Mouse (Mus musculus): Measurements from ENCODE around the gene Ormdl2. TPM values are rescaled to one million over a fixed set of nuclear protein-coding genes. Genes with fewer than 3 reads are reported as not detected.
"Not testable (repeated sequence)": the region's sequence is repeated elsewhere in the genome, so short reads cannot be mapped to it uniquely, and the experiment has no call there.

Gene Ormdl2
- polyA plus RNA-seq, 1 experiment from 2014 or later = 58.2 TPM

GRCm38 (mm10) chr10:128837400-128837799 lies 16.0 kb upstream of the Ormdl2 start:
- no peak overlapping the region for H3K4me2 ChIP-seq (replicated peaks)
- no peaks in the 10 kb centered on the region for H3K27me3 ChIP-seq
- no peak overlapping the region for H3K9ac ChIP-seq
- H3K36me3 ChIP-seq = peaks cover 67% of the 10 kb centered on the region
- no peaks in the 10 kb centered on the region for H3K4me1 ChIP-seq
- H3K9me3 ChIP-seq (replicated peaks) = no peaks in the 10 kb centered on the region
- no peak overlapping the region for H3K4me3 ChIP-seq (replicated peaks)
- H3K27ac ChIP-seq (replicated peaks) = no peak overlapping the region
- ATAC-seq (ENCODE audit: insufficient number of reproducible peaks, low FRiP score, low TSS enrichment, low read depth) = no peak

GRCm38 (mm10) chr10:128823821-128824220 lies 2.4 kb upstream of the Ormdl2 start:
- H3K4me2 ChIP-seq (replicated peaks) = no peak overlapping the region
- H3K27me3 ChIP-seq = no peaks in the 10 kb centered on the region
- H3K4me3 ChIP-seq (replicated peaks) = no peak overlapping the region
- no peak overlapping the region for H3K27ac ChIP-seq (replicated peaks)
- peaks cover 19% of the 10 kb centered on the region for H3K36me3 ChIP-seq
- peaks cover 14% of the 10 kb centered on the region for H3K4me1 ChIP-seq
- 93% methylated on average over 9 of the region's 9 CpGs for WGBS
- H3K9ac ChIP-seq = no peak overlapping the region
- no peak for ATAC-seq (ENCODE audit: insufficient number of reproducible peaks, low FRiP score, low TSS enrichment, low read depth)
- H3K9me3 ChIP-seq (replicated peaks) = no peaks in the 10 kb centered on the region

DNA sequence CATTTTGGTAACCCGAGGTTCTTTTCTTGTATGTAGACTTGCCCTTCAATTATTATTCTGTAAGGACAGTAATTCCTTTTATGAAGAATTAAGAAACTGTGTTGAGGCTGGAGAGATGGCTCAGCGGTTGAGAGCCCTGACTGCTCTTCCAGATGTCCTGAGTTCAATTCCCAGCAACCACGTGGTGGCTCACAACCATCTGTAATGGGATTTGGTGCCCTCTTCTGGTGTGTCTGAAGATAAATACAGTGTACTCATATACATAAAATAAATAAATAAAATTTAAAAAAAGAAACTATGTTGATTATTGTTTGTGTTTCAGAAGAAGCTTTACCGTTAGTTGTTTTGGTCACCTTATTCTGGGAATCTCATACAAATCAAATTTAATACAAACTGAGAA lies 1.6 kb upstream of the Ormdl2 start:
- not testable (repeated sequence) for H3K9ac ChIP-seq; H3K27me3 ChIP-seq; ATAC-seq (ENCODE audit: insufficient number of reproducible peaks, low FRiP score, low TSS enrichment, low read depth); H3K27ac ChIP-seq (replicated peaks); H3K9me3 ChIP-seq (replicated peaks)
- Histone ChIP-seq H3K4me1 (peaks cover 14% of the 10 kb centered on the region), H3K36me3 (peaks cover 24% of the 10 kb centered on the region), H3K4me2 (replicated peaks) (peak overlapping the region; percentile 80), H3K4me3 (replicated peaks) (peak overlapping the region; percentile 61)
- WGBS = 78% methylated on average over 4 of the region's 4 CpGs

DNA sequence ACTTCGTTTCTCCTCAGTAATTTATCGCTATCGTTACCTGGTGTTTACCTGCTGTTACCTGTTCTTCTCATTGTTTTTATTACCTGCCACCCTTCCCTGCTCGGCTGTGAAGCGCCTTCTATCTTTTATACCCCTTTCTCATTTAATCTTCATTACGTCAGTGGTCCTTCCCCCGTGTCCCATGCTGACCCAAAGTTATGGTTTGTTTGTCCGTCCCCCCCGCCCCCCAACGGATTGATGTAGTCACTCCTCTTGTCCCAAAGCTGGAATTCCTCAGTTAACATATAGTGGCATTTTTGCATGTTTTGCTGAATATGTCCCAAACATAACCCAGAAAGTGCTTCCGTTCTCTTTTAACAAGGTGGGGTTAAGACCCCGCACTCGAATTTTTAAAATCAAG lies 690 bp upstream of the Ormdl2 start:
- Histone ChIP-seq H3K4me3 (replicated peaks) (peak overlapping the region; percentile 61), H3K27me3 (no peaks in the 10 kb centered on the region), H3K9ac (peak overlapping the region; percentile 47), H3K4me2 (replicated peaks) (peak overlapping the region; percentile 80), H3K4me1 (peaks cover 14% of the 10 kb centered on the region), H3K36me3 (peaks cover 33% of the 10 kb centered on the region), H3K9me3 (replicated peaks) (no peaks in the 10 kb centered on the region), H3K27ac (replicated peaks) (peak overlapping the region; percentile 58)
- WGBS = 2% methylated on average over 13 of the region's 13 CpGs
- ATAC-seq (ENCODE audit: insufficient number of reproducible peaks, low FRiP score, low TSS enrichment, low read depth) = no peak

DNA sequence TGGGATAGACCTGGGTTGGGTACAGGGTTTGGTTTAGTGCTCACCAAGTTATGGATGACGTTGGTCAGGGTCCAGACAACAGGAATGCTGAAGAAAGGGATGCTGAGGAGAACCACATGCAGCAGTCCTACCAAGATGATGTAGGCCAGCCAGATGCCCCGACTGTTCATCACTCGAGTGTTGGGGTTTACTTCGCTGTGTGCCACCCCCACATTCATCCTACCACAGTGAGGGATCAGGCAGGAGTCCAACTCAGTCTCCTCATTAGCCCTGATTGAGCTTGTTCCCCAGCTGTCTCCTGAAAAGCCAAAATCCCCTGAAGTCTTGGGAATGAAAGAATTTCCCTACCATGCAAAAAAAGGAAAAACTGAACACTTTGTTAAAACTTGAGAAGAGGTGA lies 1.2 kb downstream of the Ormdl2 start:
- Histone ChIP-seq H3K4me3 (replicated peaks) (0 out of 2 replicates have a peak overlapping the region, but pooled peaks have one; percentile 61), H3K27me3 (no peaks in the 10 kb centered on the region), H3K4me2 (replicated peaks) (no peak overlapping the region), H3K9ac (no peak overlapping the region), H3K4me1 (peaks cover 14% of the 10 kb centered on the region), H3K36me3 (peaks cover 47% of the 10 kb centered on the region), H3K27ac (replicated peaks) (no peak overlapping the region), H3K9me3 (replicated peaks) (no peaks in the 10 kb centered on the region)
- no peak for ATAC-seq (ENCODE audit: insufficient number of reproducible peaks, low FRiP score, low TSS enrichment, low read depth)
- 85% methylated on average over 4 of the region's 4 CpGs for WGBS

DNA sequence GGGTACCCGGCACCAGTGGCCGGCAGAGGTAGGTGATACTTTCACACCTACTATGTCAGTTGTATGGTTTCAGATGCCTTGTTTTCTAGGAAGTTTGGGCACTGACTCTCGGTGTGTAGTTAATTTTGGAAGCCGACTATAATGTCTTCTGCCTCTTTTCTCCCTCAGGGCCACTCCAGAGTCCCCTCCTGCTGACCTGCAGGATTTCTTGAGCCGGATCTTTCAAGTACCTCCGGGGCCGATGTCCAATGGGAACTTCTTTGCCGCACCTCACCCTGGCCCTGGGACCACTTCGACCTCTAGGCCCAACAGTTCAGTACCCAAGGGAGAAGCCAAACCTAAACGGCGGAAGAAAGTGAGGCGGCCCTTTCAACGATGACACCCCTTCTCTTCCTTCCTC lies 4.4 kb downstream of the Ormdl2 start, which contains the start of gene Sarnp:
TSS of gene Sarnp (plus strand) at position 301 of the 400 bp plus-strand sequence.
- Histone ChIP-seq H3K27ac (replicated peaks) (no peak within 1 kb of the TSS), H3K4me2 (replicated peaks) (no peak within 1 kb of the TSS), H3K36me3 (peaks cover 64% of the 10 kb centered on the region), H3K9ac (no peak within 1 kb of the TSS), H3K27me3 (no peaks in the 10 kb centered on the region), H3K4me1 (peaks cover 5% of the 10 kb centered on the region; the same call in 1 of the 2 replicates), H3K9me3 (replicated peaks) (no peaks in the 10 kb centered on the region), H3K4me3 (replicated peaks) (no peak within 1 kb of the TSS)
- no peak for ATAC-seq (ENCODE audit: insufficient number of reproducible peaks, low FRiP score, low TSS enrichment, low read depth)
- WGBS = 87% methylated on average over 13 of the region's 13 CpGs

DNA sequence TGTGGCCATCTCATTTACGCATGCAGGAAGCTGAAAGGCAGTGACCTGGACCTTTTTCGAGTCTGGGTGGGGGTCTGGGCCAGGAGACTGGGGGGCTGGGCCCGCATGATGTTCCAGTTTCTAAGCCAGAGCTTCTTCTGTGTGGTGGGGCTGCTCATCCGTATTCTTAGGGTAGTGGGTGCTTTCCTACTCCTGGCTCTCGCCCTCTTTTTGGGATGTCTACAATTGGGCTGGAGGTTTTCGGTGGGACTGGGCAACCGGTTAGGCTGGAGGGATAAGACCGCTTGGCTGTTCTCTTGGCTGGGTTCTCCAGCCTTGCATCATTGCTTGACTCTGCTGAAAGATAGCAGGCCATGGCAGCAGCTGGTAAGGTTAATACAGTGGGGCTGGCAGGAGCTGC lies 14.4 kb downstream of the Ormdl2 start:
- H3K4me3 ChIP-seq (replicated peaks) = peak overlapping the region; percentile 88
- no peak overlapping the region for H3K27ac ChIP-seq (replicated peaks)
- no peak for ATAC-seq (ENCODE audit: insufficient number of reproducible peaks, low FRiP score, low TSS enrichment, low read depth)
- WGBS = 90% methylated on average over 8 of the region's 8 CpGs
- peak overlapping the region; percentile 74 for H3K4me2 ChIP-seq (replicated peaks)
- no peak overlapping the region for H3K9ac ChIP-seq
- peaks cover 20% of the 10 kb centered on the region for H3K36me3 ChIP-seq
- no peaks in the 10 kb centered on the region for H3K9me3 ChIP-seq (replicated peaks)
- H3K4me1 ChIP-seq = peaks cover 54% of the 10 kb centered on the region
- no peaks in the 10 kb centered on the region for H3K27me3 ChIP-seq

DNA sequence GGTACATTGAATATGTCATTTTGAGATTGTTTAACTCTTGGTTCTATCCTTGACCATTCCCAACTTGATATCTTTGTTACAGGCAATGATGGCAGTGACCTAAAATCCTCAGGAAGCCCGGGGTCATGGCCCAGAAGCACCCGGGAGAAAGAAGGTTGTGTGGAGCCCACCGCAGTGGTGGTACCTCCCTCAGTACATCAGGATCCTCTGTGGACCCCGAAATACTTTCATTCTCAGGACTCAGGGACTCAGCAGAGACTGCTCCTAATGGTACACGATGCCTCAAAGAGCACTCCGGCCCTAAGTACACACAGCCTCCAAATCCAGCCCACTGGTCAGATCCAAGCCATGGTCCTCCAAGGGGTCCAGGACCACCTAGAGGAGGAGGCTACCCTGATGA lies 15.4 kb downstream of the Ormdl2 start:
- Histone ChIP-seq H3K4me1 (peaks cover 54% of the 10 kb centered on the region), H3K27me3 (no peaks in the 10 kb centered on the region), H3K9me3 (replicated peaks) (no peaks in the 10 kb centered on the region), H3K4me2 (replicated peaks) (peak overlapping the region; percentile 74), H3K9ac (peak overlapping the region; percentile 53), H3K36me3 (peaks cover 23% of the 10 kb centered on the region), H3K27ac (replicated peaks) (peak overlapping the region; percentile 100), H3K4me3 (replicated peaks) (peak overlapping the region; percentile 88)
- 56% methylated on average over 6 of the region's 6 CpGs for WGBS
- no peak for ATAC-seq (ENCODE audit: insufficient number of reproducible peaks, low FRiP score, low TSS enrichment, low read depth)

DNA sequence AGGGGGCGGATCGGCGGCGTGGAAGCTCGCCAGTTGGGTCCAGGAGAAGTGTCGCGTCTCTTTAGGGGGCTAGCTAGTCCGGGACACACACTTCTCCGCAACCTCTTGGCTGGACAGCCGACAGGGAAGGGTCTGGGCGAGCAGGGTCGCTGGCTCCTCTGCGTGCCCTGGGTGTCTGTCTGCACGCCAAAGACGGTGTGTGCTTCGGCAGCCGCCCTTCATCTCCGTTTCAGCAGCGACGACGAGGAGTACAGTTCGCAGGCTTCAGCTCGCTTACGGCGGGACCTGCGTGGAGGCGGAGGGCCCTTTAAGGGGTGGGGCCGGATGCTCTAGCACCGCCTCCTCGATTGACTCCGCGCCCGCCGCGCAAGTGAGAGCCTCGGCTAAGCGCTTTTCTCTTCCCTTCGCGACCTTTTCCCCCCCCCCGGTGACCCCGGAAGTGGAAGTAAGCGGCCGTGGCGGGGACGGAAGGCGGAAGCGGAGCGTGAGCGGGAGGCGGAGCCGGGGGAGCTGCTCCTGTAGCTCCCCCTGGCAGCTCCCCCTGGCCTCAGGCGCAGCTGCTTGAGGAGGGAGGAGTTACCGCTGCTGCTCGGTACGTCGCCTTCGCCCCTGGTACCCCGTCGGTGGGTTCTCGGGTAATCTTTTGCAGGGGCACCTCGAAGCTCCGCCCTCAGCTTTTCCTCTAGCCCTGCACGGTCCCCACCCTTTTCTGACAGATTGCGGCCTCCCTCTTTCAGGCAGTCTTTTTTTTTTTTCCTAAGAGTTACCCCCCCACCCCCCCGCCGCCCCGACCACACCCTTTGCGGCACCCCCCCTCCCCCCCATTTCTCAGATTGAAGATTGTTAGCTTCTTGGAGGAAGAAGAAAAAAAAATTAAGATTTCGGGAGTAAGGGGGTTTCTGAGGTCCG lies 16.1 kb downstream of the Ormdl2 start:
- H3K9ac ChIP-seq = peak overlapping the region; percentile 72
- H3K4me3 ChIP-seq (replicated peaks) = peak overlapping the region; percentile 88
- H3K9me3 ChIP-seq (replicated peaks) = no peaks in the 10 kb centered on the region
- H3K36me3 ChIP-seq = peaks cover 31% of the 10 kb centered on the region
- peaks cover 54% of the 10 kb centered on the region for H3K4me1 ChIP-seq
- no peaks in the 10 kb centered on the region for H3K27me3 ChIP-seq
- H3K4me2 ChIP-seq (replicated peaks) = peak overlapping the region; percentile 74
- under 1% methylated on average over 68 of the region's 70 CpGs for WGBS
- peak overlapping the region; percentile 100 for H3K27ac ChIP-seq (replicated peaks)
- peak; percentile 93 for ATAC-seq (ENCODE audit: insufficient number of reproducible peaks, low FRiP score, low TSS enrichment, low read depth)

DNA sequence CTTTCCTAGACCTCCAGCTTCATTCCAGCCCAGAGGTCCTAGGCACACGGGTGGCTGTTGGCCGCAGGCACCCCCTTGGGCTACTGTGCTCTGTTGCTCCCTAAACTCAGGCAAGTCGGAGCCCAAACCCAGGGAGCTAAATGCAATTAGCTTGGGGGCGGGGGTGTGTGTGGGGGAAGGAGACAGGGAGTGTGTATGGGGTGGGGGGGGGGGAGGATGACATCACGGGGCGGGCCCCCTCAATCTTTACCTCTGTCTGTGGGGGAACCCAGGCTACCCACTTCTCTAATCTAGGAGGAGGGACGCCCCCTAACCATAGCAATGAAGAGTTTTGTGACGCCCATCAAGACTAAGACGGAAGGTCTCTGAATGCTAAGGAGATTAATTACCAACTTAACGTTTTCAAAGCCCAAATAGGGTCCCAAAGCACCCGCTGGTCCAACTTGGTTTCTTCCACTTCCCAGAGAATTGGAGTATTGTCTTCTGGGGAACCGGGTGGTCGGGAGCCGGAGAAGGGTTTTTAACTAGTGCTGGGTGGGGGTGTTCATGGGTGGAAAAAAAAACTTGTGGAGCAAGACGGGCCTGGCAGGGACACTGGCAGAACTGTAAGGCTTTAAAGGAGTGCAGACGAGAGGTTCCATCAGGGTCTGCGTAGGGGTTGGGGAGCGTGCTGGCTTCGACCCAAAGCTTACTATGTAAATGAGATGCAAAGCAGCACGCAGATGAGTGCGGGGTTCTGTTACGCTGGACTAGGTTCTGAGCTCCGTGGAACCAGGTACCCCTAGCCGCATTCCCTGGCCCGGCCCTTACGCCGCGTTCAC lies 17.0 kb downstream of the Ormdl2 start, which contains the start of gene Tmem198b:
TSS of gene Tmem198b (minus strand) at position 100 of the 821 bp plus-strand sequence.
- Histone ChIP-seq H3K4me1 (peaks cover 51% of the 10 kb centered on the region), H3K9me3 (replicated peaks) (no peaks in the 10 kb centered on the region), H3K4me3 (replicated peaks) (peak within 1 kb of the TSS; percentile 88), H3K36me3 (peaks cover 31% of the 10 kb centered on the region), H3K9ac (peak within 1 kb of the TSS; percentile 72), H3K27ac (replicated peaks) (peak within 1 kb of the TSS; percentile 100), H3K4me2 (replicated peaks) (peak within 1 kb of the TSS; percentile 74), H3K27me3 (no peaks in the 10 kb centered on the region)
- WGBS = 0% methylated on average over 28 of the region's 28 CpGs
- ATAC-seq (ENCODE audit: insufficient number of reproducible peaks, low FRiP score, low TSS enrichment, low read depth) = peak; percentile 64

- peaks cover 30% of the 10 kb centered on the region for H3K36me3 ChIP-seq
- peaks cover 45% of the 10 kb centered on the region for H3K4me1 ChIP-seq
- WGBS = under 1% methylated on average over 14 of the region's 14 CpGs
- H3K27me3 ChIP-seq = no peaks in the 10 kb centered on the region
- no peaks in the 10 kb centered on the region for H3K9me3 ChIP-seq (replicated peaks)
- peak; percentile 6 for ATAC-seq (ENCODE audit: insufficient number of reproducible peaks, low FRiP score, low TSS enrichment, low read depth)
- H3K4me2 ChIP-seq (replicated peaks) = peak within 1 kb of the TSS; percentile 74
- peak within 1 kb of the TSS; percentile 100 for H3K27ac ChIP-seq (replicated peaks)
- peak within 1 kb of the TSS; percentile 72 for H3K9ac ChIP-seq
- H3K4me3 ChIP-seq (replicated peaks) = peak within 1 kb of the TSS; percentile 88
Observed at GRCm38 (mm10) chr10:128803771-128804270, 17.6 kb downstream of the Ormdl2 start, which contains the start of gene Dnajc14. TSS of gene Dnajc14 (plus strand) at chr10:128804062.

All from embryonic facial prominence, embryonic 15.5 days (tissue).